Mouse (Mus musculus): ENCODE results near the gene Mcts1. TPM values are rescaled to one million over a fixed set of nuclear protein-coding genes. Genes with fewer than 3 reads are reported as not detected.

The Mcts1 gene
- polyA plus RNA-seq, 1 experiment from 2014 or later, result 84.6 TPM

DNA sequence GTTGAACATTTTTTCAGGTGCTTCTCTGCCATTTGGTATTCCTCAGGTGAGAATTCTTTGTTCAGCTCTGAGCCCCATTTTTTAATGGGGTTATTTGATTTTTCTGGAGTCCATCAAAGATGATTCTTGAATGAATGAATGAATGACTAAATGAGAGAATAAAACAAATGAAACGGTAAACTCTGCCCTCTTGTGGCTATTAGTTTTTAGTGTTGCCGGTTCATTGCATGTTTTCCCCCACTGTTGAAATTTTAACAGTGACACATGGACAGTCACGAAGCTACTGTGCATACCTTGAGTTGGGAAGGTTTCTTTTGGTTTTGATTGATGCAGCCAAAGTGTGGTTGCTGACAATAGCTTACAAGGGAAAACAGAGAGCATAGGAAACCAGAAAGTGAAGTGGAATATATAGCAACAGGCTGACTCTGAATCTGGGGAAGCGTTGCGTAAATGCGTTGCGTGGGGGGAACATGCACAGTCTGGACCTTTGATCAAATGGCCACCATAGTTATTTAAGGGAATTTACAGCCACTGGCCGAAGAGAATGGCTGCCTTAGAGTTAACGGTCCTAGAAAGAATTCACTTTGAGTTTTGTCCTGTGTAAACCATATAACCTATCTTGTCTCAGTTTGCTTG lies 50.1 kb downstream of the Mcts1 start:
- Histone ChIP-seq H3K9me3 (ENCODE audit: control insufficient read depth, low read length) (no peaks in the 10 kb centered on the region), H3K4me2 (no peak overlapping the region), H3K4me3 (ENCODE audit: low read depth, low read length) (no peak overlapping the region), H3K4me1 (replicated peaks; ENCODE audit: control insufficient read depth, insufficient read depth, low read length) (no peaks in the 10 kb centered on the region), H3K27me3 (replicated peaks; ENCODE audit: control insufficient read depth, insufficient read depth, low read length) (no peaks in the 10 kb centered on the region), H3K27ac (ENCODE audit: low read depth, low read length) (no peak overlapping the region), H3K36me3 (ENCODE audit: control insufficient read depth, insufficient read depth, low read length) (no peaks in the 10 kb centered on the region), H3K9ac (ENCODE audit: low read depth, low read length) (no peak overlapping the region)
- ATAC-seq (replicated peaks; ENCODE audit: low FRiP score), result no peak
- DNase-seq (ENCODE audit: low spot score), result no peak
- 52% methylated on average over 9 of the region's 9 CpGs for WGBS

GRCm38 (mm10) chrX:38651167-38651566 lies 50.8 kb downstream of the Mcts1 start:
- DNase-seq (ENCODE audit: low spot score), result no peak

DNA sequence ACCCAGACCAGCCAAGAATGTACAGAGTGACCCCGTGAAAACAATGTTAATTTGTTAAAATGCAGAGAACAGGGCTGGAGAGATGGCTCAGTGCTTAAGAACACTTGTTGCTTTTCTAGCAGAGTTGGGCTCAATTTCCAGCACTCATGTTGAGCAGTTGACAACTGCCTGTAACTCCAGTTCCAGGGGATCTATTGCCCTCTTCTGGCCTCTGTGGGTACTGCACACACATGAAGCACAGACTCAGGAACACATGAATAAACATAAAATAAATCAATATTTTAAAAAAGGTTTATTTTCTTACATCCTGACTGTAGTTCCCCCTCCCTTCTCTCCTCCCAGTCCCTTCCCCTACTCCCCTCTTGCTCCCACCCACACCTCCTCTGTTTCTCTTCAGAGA lies 52.8 kb downstream of the Mcts1 start:
- Histone ChIP-seq H3K27ac (ENCODE audit: low read depth, low read length) (no peak overlapping the region), H3K9me3 (ENCODE audit: control insufficient read depth, low read length) (no peaks in the 10 kb centered on the region), H3K27me3 (replicated peaks; ENCODE audit: control insufficient read depth, insufficient read depth, low read length) (no peaks in the 10 kb centered on the region), H3K4me1 (replicated peaks; ENCODE audit: control insufficient read depth, insufficient read depth, low read length) (no peaks in the 10 kb centered on the region), H3K36me3 (ENCODE audit: control insufficient read depth, insufficient read depth, low read length) (no peaks in the 10 kb centered on the region), H3K4me2 (no peak overlapping the region), H3K9ac (ENCODE audit: low read depth, low read length) (no peak overlapping the region), H3K4me3 (ENCODE audit: low read depth, low read length) (no peak overlapping the region)
- DNase-seq (ENCODE audit: low spot score) (no peak), ATAC-seq (replicated peaks; ENCODE audit: low FRiP score) (no peak)
- WGBS, result 74% methylated on average over 1 of the region's 1 CpGs

More at GRCm38 (mm10) chrX:38651167-38651566, 50.8 kb downstream of the Mcts1 start:
- no peak for ATAC-seq (replicated peaks; ENCODE audit: low FRiP score)
- Histone ChIP-seq H3K27me3 (replicated peaks; ENCODE audit: control insufficient read depth, insufficient read depth, low read length) (no peaks in the 10 kb centered on the region), H3K4me2 (no peak overlapping the region), H3K9me3 (ENCODE audit: control insufficient read depth, low read length) (no peaks in the 10 kb centered on the region), H3K36me3 (ENCODE audit: control insufficient read depth, insufficient read depth, low read length) (no peaks in the 10 kb centered on the region), H3K27ac (ENCODE audit: low read depth, low read length) (no peak overlapping the region), H3K9ac (ENCODE audit: low read depth, low read length) (no peak overlapping the region), H3K4me1 (replicated peaks; ENCODE audit: control insufficient read depth, insufficient read depth, low read length) (no peaks in the 10 kb centered on the region), H3K4me3 (ENCODE audit: low read depth, low read length) (no peak overlapping the region)
- WGBS, result 61% methylated on average over 5 of the region's 7 CpGs

GRCm38 (mm10) chrX:38654681-38655080 lies 54.3 kb downstream of the Mcts1 start:
- DNase-seq (ENCODE audit: low spot score), result no peak
- Histone ChIP-seq H3K27me3 (replicated peaks; ENCODE audit: control insufficient read depth, insufficient read depth, low read length) (no peaks in the 10 kb centered on the region), H3K36me3 (ENCODE audit: control insufficient read depth, insufficient read depth, low read length) (no peaks in the 10 kb centered on the region), H3K4me3 (ENCODE audit: low read depth, low read length) (no peak overlapping the region), H3K4me2 (no peak overlapping the region), H3K9me3 (ENCODE audit: control insufficient read depth, low read length) (no peaks in the 10 kb centered on the region), H3K4me1 (replicated peaks; ENCODE audit: control insufficient read depth, insufficient read depth, low read length) (no peaks in the 10 kb centered on the region), H3K27ac (ENCODE audit: low read depth, low read length) (no peak overlapping the region), H3K9ac (ENCODE audit: low read depth, low read length) (no peak overlapping the region)
- WGBS, result 81% methylated on average over 5 of the region's 5 CpGs
- ATAC-seq (replicated peaks; ENCODE audit: low FRiP score), result no peak

DNA sequence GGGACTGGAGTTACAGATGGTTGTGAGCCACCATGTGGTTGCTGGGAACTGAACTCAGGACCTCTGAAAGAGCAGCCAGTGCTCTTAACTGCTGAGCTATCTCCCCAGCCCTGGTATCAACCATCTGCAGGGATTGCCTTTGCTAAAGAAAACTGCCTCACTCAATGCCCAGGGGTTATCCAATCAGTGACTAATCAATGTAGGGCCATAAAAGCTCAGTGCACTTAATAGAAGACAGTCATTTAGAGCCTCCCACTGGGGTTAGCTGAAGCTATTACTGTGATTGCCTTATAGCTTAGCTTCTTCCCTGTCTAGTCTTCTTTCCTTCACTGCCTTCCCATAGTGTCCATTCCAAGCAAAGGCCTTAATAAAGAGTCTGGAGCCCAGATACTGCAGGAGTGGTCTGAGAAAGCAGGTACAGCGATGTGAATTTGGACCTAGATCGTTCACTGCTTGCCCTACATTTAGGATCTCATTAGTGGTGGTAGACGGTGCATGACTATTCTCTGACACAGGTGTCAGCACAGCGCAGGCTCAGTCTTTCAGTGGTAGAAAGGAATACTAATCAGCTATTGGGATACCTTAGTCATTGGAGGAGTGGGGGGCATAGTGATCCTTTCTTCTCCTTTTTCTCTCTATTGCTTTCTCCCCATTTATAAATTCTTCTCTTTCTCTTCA lies 56.0 kb downstream of the Mcts1 start:
- Histone ChIP-seq H3K27ac (ENCODE audit: low read depth, low read length) (no peak overlapping the region), H3K27me3 (replicated peaks; ENCODE audit: control insufficient read depth, insufficient read depth, low read length) (no peaks in the 10 kb centered on the region), H3K4me3 (ENCODE audit: low read depth, low read length) (no peak overlapping the region), H3K4me1 (replicated peaks; ENCODE audit: control insufficient read depth, insufficient read depth, low read length) (no peaks in the 10 kb centered on the region), H3K9me3 (ENCODE audit: control insufficient read depth, low read length) (no peaks in the 10 kb centered on the region), H3K36me3 (ENCODE audit: control insufficient read depth, insufficient read depth, low read length) (no peaks in the 10 kb centered on the region), H3K4me2 (no peak overlapping the region), H3K9ac (ENCODE audit: low read depth, low read length) (no peak overlapping the region)
- no peak for ATAC-seq (replicated peaks; ENCODE audit: low FRiP score)
- 78% methylated on average over 4 of the region's 4 CpGs for WGBS
- DNase-seq (ENCODE audit: low spot score), result no peak

Other genes with a start within 250 kb of the Mcts1 start
- 76.0 and 81.4 TPM in 2 replicates for gene Lamp2, start 144.1 kb upstream of the Mcts1 start, polyA plus RNA-seq (2014; fragmentation: Nextera tagmentation; extraction: Ambion mirVana)
- gene Cul4b, start 24.4 kb upstream of the Mcts1 start, polyA plus RNA-seq (2014; fragmentation: Nextera tagmentation; extraction: Ambion mirVana), result 39.6 and 45.6 TPM in 2 replicates
- gene C1galt1c1, start 34.5 kb downstream of the Mcts1 start, polyA plus RNA-seq (2014; fragmentation: Nextera tagmentation; extraction: Ambion mirVana), result 18.1 and 22.1 TPM in 2 replicates
- gene 6030498E09Rik, start 172.1 kb downstream of the Mcts1 start, polyA plus RNA-seq (2014; fragmentation: Nextera tagmentation; extraction: Ambion mirVana), result 0.23 TPM in 1 of 2 replicates, not detected in the other